Mouse (Mus musculus) stomach, postnatal 0 days (tissue): ENCODE measurements around the gene Tut1. TPM values are rescaled to one million over a fixed set of nuclear protein-coding genes. Genes with fewer than 3 reads are reported as not detected.

Experiments used
- ATAC-seq: fragments of 200-750 bp; cut with Nextera tagmentation; 2 replicates; pipeline ENCODE4 v1.8.0; 2017; ENCODE audit not compliant: low FRiP score, low TSS enrichment
- DNase-seq: peaks from one replicate; pipeline ENCODE4 v3.0.0-alpha.2; 2016; ENCODE audit warnings: low spot score
- H3K27ac ChIP-seq: fragments of 300-500 bp; sonication (generic); replicated peaks from 2 replicates; pipeline ENCODE4 v1.5.1; 2014; ENCODE audit warnings: mild to moderate bottlenecking, control low read depth
- H3K27me3 ChIP-seq: fragments of 300-500 bp; sonication (generic); 2 replicates; pipeline ENCODE4 v1.6.1; 2014; ENCODE audit warnings: low read length; ENCODE audit not compliant: control insufficient read depth, insufficient read depth
- H3K36me3 ChIP-seq: fragments of 300-500 bp; sonication (generic); 2 replicates; pipeline ENCODE4 v1.6.1; 2014; ENCODE audit warnings: low read length, mixed read lengths; ENCODE audit not compliant: control insufficient read depth, insufficient read depth
- H3K4me1 ChIP-seq: fragments of 300-500 bp; sonication (generic); replicated peaks from 2 replicates; pipeline ENCODE4 v1.6.1; 2014; ENCODE audit warnings: antibody characterized with exemption; ENCODE audit not compliant: control insufficient read depth, insufficient read depth
- H3K4me2 ChIP-seq: fragments of 300-500 bp; sonication (generic); replicated peaks from 2 replicates; pipeline ENCODE4 v1.6.1; 2014; ENCODE audit warnings: low read depth, mild to moderate bottlenecking, control low read depth, moderate library complexity
- H3K4me3 ChIP-seq: fragments of 300-500 bp; sonication (generic); 2 replicates; pipeline ENCODE4 v1.5.1; 2014; ENCODE audit warnings: low read depth, low read length, control low read depth
- H3K9ac ChIP-seq: fragments of 300-500 bp; sonication (generic); 2 replicates; pipeline ENCODE4 v1.6.1; 2014; ENCODE audit warnings: mild to moderate bottlenecking, low read length, control low read depth, mixed read lengths
- H3K9me3 ChIP-seq: fragments of 300-500 bp; sonication (generic); 2 replicates; pipeline ENCODE4 v1.6.1; 2016; ENCODE audit warnings: low read length; ENCODE audit not compliant: control insufficient read depth
- CTCF ChIP-seq: IDR thresholded peaks from 2 replicates; pipeline ENCODE4 v1.5.1; 2016; ENCODE audit warnings: antibody characterized with exemption, low read depth, mild to moderate bottlenecking, moderate library complexity
- EP300 ChIP-seq: optimal IDR thresholded peaks from 2 replicates; pipeline ENCODE3; 2016; ENCODE audit warnings: antibody characterized with exemption
- WGBS: fragments of 180-500 bp; shearing (Covaris S2); extraction: QIAGEN DNeasy Blood & Tissue Kit; methylation state at CpG from one replicate; pipeline ENCODE4 v1.1.7; 2014; 5-methylcytosine and 5-hydroxymethylcytosine counted together
- polyA plus RNA-seq: library from polyadenylated mRNA; unstranded; fragments of >200 nt; fragmentation: Nextera tagmentation; extraction: Ambion mirVana; gene quantifications from 2 replicates; pipeline ENCODE4 v1.2.1, GENCODE M21; 2015

Tut1 gene
- polyA plus RNA-seq, 1 experiment from 2014 or later = 14.9 TPM

- Histone ChIP-seq H3K4me1 (0 out of 2 replicates have a peak, but pooled peaks cover 2% of the 10 kb centered on the region), H3K27me3 (no peaks in the 10 kb centered on the region), H3K4me2 (peak overlapping the region; percentile 71), H3K9ac (no peak overlapping the region), H3K9me3 (no peaks in the 10 kb centered on the region), H3K27ac (no peak overlapping the region), H3K4me3 (no peak overlapping the region), H3K36me3 (peaks cover 12% of the 10 kb centered on the region)
- ATAC-seq (no peak), DNase-seq (no peak)
- WGBS = 79% methylated on average over 15 of the region's 15 CpGs
- TF ChIP-seq EP300 (no peak), CTCF (no peak)
Measured at GRCm38 (mm10) chr19:8940526-8941133, 13.0 kb upstream of the Tut1 start.

- Histone ChIP-seq H3K4me3 (peak overlapping the region; percentile 91), H3K4me2 (peak overlapping the region; percentile 71), H3K9me3 (no peaks in the 10 kb centered on the region), H3K4me1 (0 out of 2 replicates have a peak, but pooled peaks cover 2% of the 10 kb centered on the region), H3K36me3 (peaks cover 15% of the 10 kb centered on the region), H3K27me3 (no peaks in the 10 kb centered on the region), H3K9ac (peak overlapping the region; percentile 65), H3K27ac (peak overlapping the region; percentile 58)
- TF ChIP-seq CTCF = no peak
- TF ChIP-seq EP300 = no peak
- no peak for DNase-seq
- ATAC-seq = no peak
- 43% methylated on average over 10 of the region's 10 CpGs for WGBS
Measured at GRCm38 (mm10) chr19:8941136-8941514, 12.5 kb upstream of the Tut1 start.

DNA sequence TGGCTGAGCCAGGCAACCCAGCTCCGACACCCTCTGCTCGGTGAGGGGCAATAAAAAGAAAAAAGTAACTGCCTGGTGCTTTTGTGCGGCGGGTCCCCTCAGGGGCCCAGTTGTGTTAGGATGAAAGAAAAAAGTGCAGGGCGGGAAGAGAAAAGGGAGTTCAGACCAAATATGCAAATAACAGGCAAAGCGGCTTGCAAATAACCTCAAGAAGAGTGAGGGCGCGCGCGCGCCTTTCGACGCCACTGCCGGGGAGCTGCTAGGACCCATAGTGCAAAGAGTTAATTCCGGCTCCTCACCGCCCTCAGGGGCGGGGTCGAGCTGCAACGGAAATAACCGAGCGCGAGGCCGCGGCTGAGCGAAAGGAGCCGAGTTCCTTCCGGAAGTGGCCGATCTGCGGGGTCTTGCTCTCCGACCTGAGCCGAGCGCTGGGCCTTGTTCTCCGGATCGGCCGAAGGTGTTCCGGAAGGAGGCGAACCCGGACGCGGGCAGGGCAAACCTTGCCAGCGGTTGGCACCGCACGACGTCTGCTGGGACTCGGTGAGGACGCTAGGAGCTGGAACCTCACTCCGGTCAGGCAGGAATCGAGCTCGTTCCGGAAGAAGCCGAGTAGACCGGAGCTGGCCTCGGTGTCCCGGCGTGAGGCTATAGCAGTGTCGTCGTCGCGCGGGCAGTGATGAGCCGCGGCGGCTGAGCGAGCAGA lies 12.0 kb upstream of the Tut1 start, which contains the start of gene Mta2:
Mta2 (plus strand) TSS at position 361 of the 703 bp plus-strand sequence.
- ATAC-seq = peak; percentile 95
- 0 out of 2 replicates have a peak, but pooled peaks cover 2% of the 10 kb centered on the region for H3K4me1 ChIP-seq
- WGBS = under 1% methylated on average over 64 of the region's 64 CpGs

GRCm38 (mm10) chr19:8942276-8942964 lies 11.2 kb upstream of the Tut1 start:
- H3K4me3 ChIP-seq = peak overlapping the region; percentile 91
- WGBS = under 1% methylated on average over 41 of the region's 46 CpGs
- peak; percentile 71 for DNase-seq

More for the DNA sequence above, 12.0 kb upstream of the Tut1 start, which contains the start of gene Mta2:
- peak; percentile 99 for DNase-seq
- Histone ChIP-seq H3K9me3 (no peaks in the 10 kb centered on the region), H3K4me2 (peak within 1 kb of the TSS; percentile 71), H3K27me3 (no peaks in the 10 kb centered on the region), H3K9ac (peak within 1 kb of the TSS; percentile 98), H3K36me3 (peaks cover 18% of the 10 kb centered on the region), H3K27ac (peak within 1 kb of the TSS; percentile 99), H3K4me3 (peak within 1 kb of the TSS; percentile 91)
- TF ChIP-seq CTCF (peak; percentile 53), EP300 (no peak)

DNA sequence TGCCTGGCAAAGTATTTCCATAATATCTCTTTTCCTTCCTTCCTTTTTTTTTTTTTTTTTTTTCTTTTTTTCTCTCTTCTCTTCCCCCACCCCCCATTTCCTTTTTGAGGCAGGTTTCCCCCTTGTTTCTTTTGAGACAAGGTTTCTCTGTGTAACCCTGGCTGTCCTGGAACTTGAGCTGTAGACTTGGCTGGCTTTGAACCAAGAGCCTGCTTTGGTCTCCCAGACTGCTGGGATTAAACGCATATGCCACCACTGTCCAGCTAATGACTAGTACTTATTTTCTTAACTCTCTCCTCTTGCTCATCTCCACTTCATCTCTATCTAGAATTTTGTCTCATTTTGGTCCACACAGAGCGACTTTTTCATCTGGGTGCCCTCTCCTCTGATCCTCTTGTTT lies 10.6 kb upstream of the Tut1 start:
- Histone ChIP-seq H3K9me3 (no peaks in the 10 kb centered on the region), H3K27me3 (no peaks in the 10 kb centered on the region), H3K4me1 (0 out of 2 replicates have a peak, but pooled peaks cover 2% of the 10 kb centered on the region), H3K27ac (peak overlapping the region; percentile 99; the same call in 1 of the 2 replicates), H3K4me2 (peak overlapping the region; percentile 71), H3K9ac (peak overlapping the region; percentile 98), H3K36me3 (peaks cover 26% of the 10 kb centered on the region), H3K4me3 (peak overlapping the region; percentile 91)
- 39% methylated on average over 2 of the region's 2 CpGs for WGBS
- TF ChIP-seq CTCF (no peak), EP300 (no peak)
- no peak for ATAC-seq
- DNase-seq = no peak

More at GRCm38 (mm10) chr19:8942276-8942964, 11.2 kb upstream of the Tut1 start:
- 0 out of 2 replicates have a peak, but pooled peaks cover 2% of the 10 kb centered on the region for H3K4me1 ChIP-seq
- peaks cover 24% of the 10 kb centered on the region for H3K36me3 ChIP-seq
- ATAC-seq = peak; percentile 61
- H3K27me3 ChIP-seq = no peaks in the 10 kb centered on the region
- H3K9ac ChIP-seq = peak overlapping the region; percentile 98
- no peaks in the 10 kb centered on the region for H3K9me3 ChIP-seq
- H3K27ac ChIP-seq = peak overlapping the region; percentile 99
- peak overlapping the region; percentile 71 for H3K4me2 ChIP-seq
- TF ChIP-seq CTCF (no peak), EP300 (no peak)
